Mouse (Mus musculus): Measurements from ENCODE around the gene Galntl6.

DNA sequence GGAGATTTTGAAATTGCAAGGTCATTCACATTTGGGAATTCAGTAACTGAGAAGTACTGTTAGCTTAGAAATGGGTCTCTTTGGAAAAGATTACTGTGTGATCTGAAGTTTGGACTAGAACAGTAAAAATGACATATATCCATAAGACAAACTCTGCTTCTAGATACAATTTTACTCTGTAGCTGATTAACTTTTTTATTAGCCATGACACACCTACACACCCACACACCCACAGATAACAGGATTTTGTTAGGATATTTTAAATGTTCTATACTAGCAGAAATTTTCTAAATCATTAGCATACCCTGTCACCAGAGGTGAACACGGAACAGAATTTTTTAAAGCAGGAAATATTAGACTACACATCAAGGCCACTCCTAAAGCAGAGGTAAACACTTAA is 722.7 kb downstream of the Galntl6 start:
- TF ChIP-seq CTCF (IDR thresholded peaks at IDR 0.05; ENCODE audit: low read depth, low read length) = no peak
- TF ChIP-seq POLR2A (IDR thresholded peaks at IDR 0.05; ENCODE audit: borderline replicate concordance, low read depth, low read length) = no peak
